Mouse (Mus musculus) E14TG2a.4 (cell line): ENCODE measurements at regions not wholly inside any gene's neighbourhood (a gene's known extent, or its start where the extent isn't known, plus 50 kb on each side); places are given as distances from the start of the nearest gene placed in this dataset.

Experiments
- H3K27me3 ChIP-seq: 2 replicates; pipeline ENCODE4 v1.6.1; 2014; ENCODE audit warnings: low read length, control low read depth; ENCODE audit not compliant: insufficient read depth
- H3K36me3 ChIP-seq: 2 replicates; pipeline ENCODE4 v1.6.1; 2014; ENCODE audit warnings: low read length, control low read depth; ENCODE audit not compliant: insufficient read depth
- H3K4me1 ChIP-seq: replicated peaks from 2 replicates; pipeline ENCODE4 v1.6.1; 2014; ENCODE audit warnings: low read depth, low read length, control low read depth
- H3K4me3 ChIP-seq: replicated peaks from 2 replicates; pipeline ENCODE4 v1.5.1; 2014; ENCODE audit warnings: mild to moderate bottlenecking, low read length
- H3K9me3 ChIP-seq: 2 replicates; pipeline ENCODE4 v1.6.1; 2014; ENCODE audit warnings: low read length, control low read depth
- CTCF ChIP-seq: conservative IDR thresholded peaks from 2 replicates; pipeline ENCODE4 v1.5.1; 2014; ENCODE audit warnings: low read length
- NANOG ChIP-seq: IDR thresholded peaks from 2 replicates; pipeline ENCODE4 v1.6.1; 2014; ENCODE audit warnings: borderline replicate concordance, low read length, mixed read lengths
- POU5F1 ChIP-seq: IDR thresholded peaks from 2 replicates; pipeline ENCODE4 v1.6.1; 2014; ENCODE audit warnings: low read length, borderline replicate concordance

DNA sequence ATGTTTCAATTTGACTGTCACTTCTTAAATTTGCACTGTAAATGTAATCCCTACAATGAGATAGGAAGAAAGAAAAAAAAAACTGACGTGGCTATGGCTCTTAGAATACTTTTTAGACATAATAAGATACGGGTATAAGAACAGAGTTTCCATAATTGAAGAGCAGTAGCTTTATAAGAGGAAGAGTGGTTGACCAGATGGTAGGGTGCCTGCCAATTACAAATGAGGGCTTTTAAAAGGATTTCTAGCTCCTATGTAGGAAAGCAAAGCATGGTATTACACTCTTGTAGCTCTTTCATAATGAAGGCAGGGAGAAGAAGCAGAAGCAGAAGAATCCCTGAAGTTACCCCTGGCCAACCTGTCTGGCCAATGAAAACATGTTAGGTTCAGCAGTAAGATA, 239.7 kb upstream of the Car10 start:
- Histone ChIP-seq H3K4me3 (no peak overlapping the region), H3K9me3 (peaks cover 11% of the 10 kb centered on the region), H3K36me3 (no peaks in the 10 kb centered on the region), H3K27me3 (no peaks in the 10 kb centered on the region), H3K4me1 (no peaks in the 10 kb centered on the region)
- TF ChIP-seq POU5F1: no peak
- no peak for TF ChIP-seq NANOG
- TF ChIP-seq CTCF: no peak

DNA sequence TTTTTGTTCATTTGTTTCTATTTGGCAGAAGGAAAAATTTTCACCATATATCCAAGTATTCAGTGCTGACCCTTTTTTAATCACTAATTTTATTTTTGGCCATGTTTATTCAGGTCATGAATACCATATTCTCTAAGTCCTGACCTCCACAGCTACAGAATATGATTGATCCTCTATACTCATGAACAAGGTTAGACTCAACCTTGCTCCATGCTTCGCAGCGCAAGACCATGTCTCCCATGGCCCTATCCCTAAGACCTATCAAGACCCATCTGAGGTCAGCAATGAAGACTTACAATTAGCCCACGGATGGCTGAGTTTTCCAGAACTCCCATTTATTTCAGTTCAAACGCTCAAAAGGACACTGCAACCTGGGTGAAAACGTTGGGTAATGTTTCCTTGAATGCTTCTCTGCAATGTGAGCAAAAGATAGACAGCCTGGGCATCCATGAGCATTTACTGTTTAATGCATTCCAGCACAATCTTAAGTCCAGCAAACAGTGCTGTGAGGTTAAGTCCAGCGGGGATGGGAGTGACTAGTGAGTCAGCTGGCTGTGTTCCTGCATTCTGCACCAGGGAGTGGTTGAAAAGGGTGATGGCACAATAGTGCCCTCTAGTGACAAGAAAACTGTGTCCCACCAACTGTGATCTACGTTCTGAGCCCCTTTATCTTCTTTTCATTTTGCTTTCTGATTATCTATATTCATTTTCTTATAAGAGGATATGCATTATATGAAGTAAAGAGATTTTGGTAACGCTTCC, 208.0 kb upstream of the Car10 start:
- Histone ChIP-seq H3K9me3 (no peaks in the 10 kb centered on the region), H3K4me1 (no peaks in the 10 kb centered on the region), H3K4me3 (no peak overlapping the region), H3K36me3 (no peaks in the 10 kb centered on the region), H3K27me3 (no peaks in the 10 kb centered on the region)
- TF ChIP-seq CTCF (peak; percentile 41), NANOG (no peak)

DNA sequence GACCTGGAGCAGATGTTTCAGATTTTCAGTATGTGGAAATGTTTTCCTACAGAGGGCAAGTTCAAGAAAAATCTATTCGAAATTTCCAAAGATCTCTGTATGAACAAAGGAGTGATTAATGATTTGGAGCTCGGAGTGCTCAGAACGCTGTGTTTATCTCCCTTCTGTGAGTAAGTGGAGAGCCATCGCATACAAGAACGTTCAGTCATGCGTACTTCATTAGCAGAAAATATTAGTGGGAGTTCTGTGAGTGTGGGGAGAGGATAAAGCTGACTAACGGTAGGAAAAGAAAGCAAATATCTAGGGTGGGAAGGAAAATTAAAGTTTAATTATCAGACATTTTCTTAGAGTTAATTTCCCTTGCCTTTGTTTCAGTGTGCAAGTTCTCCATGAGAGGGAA, 198.5 kb upstream of the Car10 start:
- no peaks in the 10 kb centered on the region for H3K9me3 ChIP-seq
- no peak for TF ChIP-seq POU5F1
- no peak for TF ChIP-seq CTCF
- TF ChIP-seq NANOG: no peak
- no peaks in the 10 kb centered on the region for H3K36me3 ChIP-seq
- H3K27me3 ChIP-seq: no peaks in the 10 kb centered on the region
- H3K4me3 ChIP-seq: no peak overlapping the region
- H3K4me1 ChIP-seq: no peaks in the 10 kb centered on the region
